Mouse (Mus musculus): ENCODE measurements around the gene Psors1c2. TPM values are rescaled to one million over a fixed set of nuclear protein-coding genes. Genes with fewer than 3 reads are reported as not detected.
A peak's percentile ranks its signal among the peaks of the same experiment; 100 is the strongest.

The Psors1c2 gene
- polyA plus RNA-seq, 1 experiment from 2014 or later: 1.1 TPM

GRCm38 (mm10) chr17:35550143-35550494 is 17.1 kb downstream of the Psors1c2 start:
- Histone ChIP-seq H3K9me3 (no peaks in the 10 kb centered on the region), H3K9ac (no peak overlapping the region), H3K4me2 (no peak overlapping the region), H3K4me1 (peaks cover 6% of the 10 kb centered on the region; the same call in 1 of the 2 replicates), H3K4me3 (replicated peaks) (no peak overlapping the region), H3K27ac (no peak overlapping the region), H3K27me3 (no peaks in the 10 kb centered on the region), H3K36me3 (replicated peaks) (no peaks in the 10 kb centered on the region)
- WGBS: 96% methylated on average over 4 of the region's 4 CpGs
- no peak for ATAC-seq (ENCODE audit: low FRiP score)

GRCm38 (mm10) chr17:35550871-35551270 is 17.9 kb downstream of the Psors1c2 start:
- WGBS: 63% methylated on average over 8 of the region's 8 CpGs
- no peaks in the 10 kb centered on the region for H3K9me3 ChIP-seq
- no peak overlapping the region for H3K9ac ChIP-seq
- no peak overlapping the region for H3K4me3 ChIP-seq (replicated peaks)
- H3K36me3 ChIP-seq (replicated peaks): no peaks in the 10 kb centered on the region
- H3K4me1 ChIP-seq: peaks cover 6% of the 10 kb centered on the region; the same call in 1 of the 2 replicates
- no peak overlapping the region for H3K27ac ChIP-seq
- no peaks in the 10 kb centered on the region for H3K27me3 ChIP-seq
- ATAC-seq (ENCODE audit: low FRiP score): no peak
- no peak overlapping the region for H3K4me2 ChIP-seq

GRCm38 (mm10) chr17:35551881-35552414 is 18.9 kb downstream of the Psors1c2 start, which contains the start of gene Cdsn:
Gene Cdsn, plus strand, starts transcription at chr17:35552128.
- WGBS: 83% methylated on average over 10 of the region's 10 CpGs
- ATAC-seq (ENCODE audit: low FRiP score): no peak
- no peak within 1 kb of the TSS for H3K9ac ChIP-seq
- H3K9me3 ChIP-seq: no peaks in the 10 kb centered on the region
- H3K27ac ChIP-seq: no peak within 1 kb of the TSS
- no peaks in the 10 kb centered on the region; the same call in 1 of the 2 replicates for H3K4me1 ChIP-seq
- no peaks in the 10 kb centered on the region for H3K27me3 ChIP-seq
- no peaks in the 10 kb centered on the region for H3K36me3 ChIP-seq (replicated peaks)
- no peak within 1 kb of the TSS for H3K4me2 ChIP-seq
- H3K4me3 ChIP-seq (replicated peaks): no peak within 1 kb of the TSS

- ATAC-seq (ENCODE audit: low FRiP score): no peak
- no peaks in the 10 kb centered on the region for H3K9me3 ChIP-seq
- 85% methylated on average over 5 of the region's 5 CpGs for WGBS
Measured at GRCm38 (mm10) chr17:35554321-35554720, 21.3 kb downstream of the Psors1c2 start.

GRCm38 (mm10) chr17:35554761-35555397 is 21.9 kb downstream of the Psors1c2 start:
- 93% methylated on average over 18 of the region's 18 CpGs for WGBS
- no peaks in the 10 kb centered on the region for H3K36me3 ChIP-seq (replicated peaks)

More at GRCm38 (mm10) chr17:35554321-35554720, 21.3 kb downstream of the Psors1c2 start:
- Histone ChIP-seq H3K4me2 (no peak overlapping the region), H3K27me3 (no peaks in the 10 kb centered on the region), H3K36me3 (replicated peaks) (no peaks in the 10 kb centered on the region), H3K4me1 (no peaks in the 10 kb centered on the region), H3K4me3 (replicated peaks) (no peak overlapping the region), H3K27ac (no peak overlapping the region), H3K9ac (no peak overlapping the region)

GRCm38 (mm10) chr17:35556186-35556765 is 23.3 kb downstream of the Psors1c2 start:
- no peak overlapping the region for H3K9ac ChIP-seq
- no peak overlapping the region for H3K4me2 ChIP-seq
- H3K4me1 ChIP-seq: no peaks in the 10 kb centered on the region
- no peak overlapping the region for H3K27ac ChIP-seq
- H3K36me3 ChIP-seq (replicated peaks): no peaks in the 10 kb centered on the region
- no peak overlapping the region for H3K4me3 ChIP-seq (replicated peaks)
- no peaks in the 10 kb centered on the region for H3K27me3 ChIP-seq
- 93% methylated on average over 13 of the region's 13 CpGs for WGBS
- no peak for ATAC-seq (ENCODE audit: low FRiP score)
- H3K9me3 ChIP-seq: no peaks in the 10 kb centered on the region

More at GRCm38 (mm10) chr17:35554761-35555397, 21.9 kb downstream of the Psors1c2 start:
- Histone ChIP-seq H3K9ac (no peak overlapping the region), H3K27me3 (no peaks in the 10 kb centered on the region), H3K4me1 (no peaks in the 10 kb centered on the region), H3K4me2 (no peak overlapping the region), H3K27ac (no peak overlapping the region), H3K9me3 (no peaks in the 10 kb centered on the region), H3K4me3 (replicated peaks) (no peak overlapping the region)
- no peak for ATAC-seq (ENCODE audit: low FRiP score)

GRCm38 (mm10) chr17:35556812-35557211 is 23.8 kb downstream of the Psors1c2 start:
- Histone ChIP-seq H3K36me3 (replicated peaks) (no peaks in the 10 kb centered on the region), H3K4me3 (replicated peaks) (no peak overlapping the region), H3K4me1 (no peaks in the 10 kb centered on the region), H3K4me2 (no peak overlapping the region), H3K27me3 (no peaks in the 10 kb centered on the region), H3K27ac (no peak overlapping the region), H3K9me3 (no peaks in the 10 kb centered on the region), H3K9ac (no peak overlapping the region)
- 31% methylated on average over 5 of the region's 5 CpGs for WGBS
- ATAC-seq (ENCODE audit: low FRiP score): no peak

GRCm38 (mm10) chr17:35557351-35557750 is 24.4 kb downstream of the Psors1c2 start:
- Histone ChIP-seq H3K9ac (no peak overlapping the region), H3K4me2 (no peak overlapping the region), H3K27ac (no peak overlapping the region), H3K36me3 (replicated peaks) (no peaks in the 10 kb centered on the region), H3K27me3 (no peaks in the 10 kb centered on the region), H3K9me3 (no peaks in the 10 kb centered on the region), H3K4me1 (no peaks in the 10 kb centered on the region), H3K4me3 (replicated peaks) (no peak overlapping the region)
- WGBS: 84% methylated on average over 9 of the region's 9 CpGs
- ATAC-seq (ENCODE audit: low FRiP score): no peak

- Histone ChIP-seq H3K4me2 (no peak overlapping the region), H3K27ac (no peak overlapping the region), H3K9me3 (no peaks in the 10 kb centered on the region), H3K36me3 (replicated peaks) (no peaks in the 10 kb centered on the region), H3K9ac (no peak overlapping the region), H3K4me1 (no peaks in the 10 kb centered on the region), H3K27me3 (no peaks in the 10 kb centered on the region), H3K4me3 (replicated peaks) (no peak overlapping the region)
- WGBS: 61% methylated on average over 8 of the region's 8 CpGs
- ATAC-seq (ENCODE audit: low FRiP score): no peak
Measured at GRCm38 (mm10) chr17:35558216-35558615, 25.2 kb downstream of the Psors1c2 start.

- no peak within 1 kb of the TSS for H3K4me3 ChIP-seq (replicated peaks)
- no peaks in the 10 kb centered on the region for H3K36me3 ChIP-seq (replicated peaks)
- peaks cover 24% of the 10 kb centered on the region for H3K27me3 ChIP-seq
- no peaks in the 10 kb centered on the region for H3K9me3 ChIP-seq
- H3K4me1 ChIP-seq: peaks cover 14% of the 10 kb centered on the region
- no peak for ATAC-seq (ENCODE audit: low FRiP score)
- no peak within 1 kb of the TSS for H3K9ac ChIP-seq
- 60% methylated on average over 3 of the region's 3 CpGs for WGBS
- H3K27ac ChIP-seq: no peak within 1 kb of the TSS
- H3K4me2 ChIP-seq: no peak within 1 kb of the TSS
Measured at GRCm38 (mm10) chr17:35567150-35567549, 34.1 kb downstream of the Psors1c2 start, which contains the start of gene 2300002M23Rik. Gene 2300002M23Rik, plus strand, starts transcription at chr17:35567450.

- Histone ChIP-seq H3K9me3 (no peaks in the 10 kb centered on the region), H3K27me3 (peaks cover 24% of the 10 kb centered on the region), H3K27ac (no peak overlapping the region), H3K4me3 (replicated peaks) (no peak overlapping the region), H3K4me2 (no peak overlapping the region), H3K9ac (no peak overlapping the region), H3K4me1 (peaks cover 14% of the 10 kb centered on the region), H3K36me3 (replicated peaks) (no peaks in the 10 kb centered on the region)
- no peak for ATAC-seq (ENCODE audit: low FRiP score)
- 24% methylated on average over 9 of the region's 9 CpGs for WGBS
Measured at GRCm38 (mm10) chr17:35567767-35568166, 34.8 kb downstream of the Psors1c2 start.

- Histone ChIP-seq H3K9ac (peak overlapping the region; percentile 50), H3K27me3 (peaks cover 24% of the 10 kb centered on the region), H3K4me3 (replicated peaks) (peak overlapping the region; percentile 30), H3K4me1 (peaks cover 14% of the 10 kb centered on the region), H3K36me3 (replicated peaks) (no peaks in the 10 kb centered on the region), H3K4me2 (peak overlapping the region; percentile 59), H3K9me3 (no peaks in the 10 kb centered on the region), H3K27ac (no peak overlapping the region)
- WGBS: 2% methylated on average over 28 of the region's 28 CpGs
- peak; percentile 72; the same call in 1 of the 2 replicates for ATAC-seq (ENCODE audit: low FRiP score)
Measured at GRCm38 (mm10) chr17:35569091-35569944, 36.3 kb downstream of the Psors1c2 start.

Data from forebrain, embryonic 12.5 days (tissue).